Mouse (Mus musculus) kidney, adult 2 months (tissue): ENCODE data around the gene Chid1. TPM values are rescaled to one million over a fixed set of nuclear protein-coding genes. Genes with fewer than 3 reads are reported as not detected.
A peak's percentile ranks its signal among the peaks of the same experiment; 100 is the strongest.

Experiments used
- DNase-seq: peaks from one replicate; pipeline ENCODE4 v3.0.0; 2021
- H3K27ac ChIP-seq: fragments of 200-500 bp; 2 replicates; pipeline ENCODE4 v1.5.1; 2012; ENCODE audit warnings: low read depth, low read length, control low read depth, inconsistent platforms; ENCODE audit not compliant: insufficient read depth
- H3K27me3 ChIP-seq: fragments of 200-500 bp; replicated peaks from 2 replicates; pipeline ENCODE4 v1.6.1; 2012; ENCODE audit warnings: mild to moderate bottlenecking, moderate library complexity, low read length, inconsistent platforms; ENCODE audit not compliant: control insufficient read depth, insufficient read depth
- H3K36me3 ChIP-seq: fragments of 200-500 bp; 2 replicates; pipeline ENCODE4 v1.6.1; 2012; ENCODE audit warnings: mild to moderate bottlenecking, moderate library complexity, low read length, inconsistent platforms; ENCODE audit not compliant: control insufficient read depth, insufficient read depth
- H3K4me1 ChIP-seq: fragments of 200-500 bp; 2 replicates; pipeline ENCODE4 v1.6.1; 2011; ENCODE audit warnings: low read length; ENCODE audit not compliant: control insufficient read depth, insufficient read depth
- H3K4me3 ChIP-seq: fragments of 200-500 bp; 2 replicates; pipeline ENCODE4 v1.5.1; 2011; ENCODE audit warnings: mild to moderate bottlenecking, low read depth, low read length, control low read depth; ENCODE audit not compliant: insufficient read depth
- CTCF ChIP-seq: fragments of 200-500 bp; conservative IDR thresholded peaks from 2 replicates; pipeline ENCODE4 v1.5.1; 2011; ENCODE audit warnings: low read depth, mild to moderate bottlenecking, control low read depth, low read length, moderate library complexity, mixed read lengths; ENCODE audit not compliant: insufficient read depth, insufficient read length
- POLR2A ChIP-seq: fragments of 200-500 bp; IDR thresholded peaks from one replicate; pipeline ENCODE4 v1.6.1; 2011; ENCODE audit warnings: low read depth, low read length, control low read depth
- WGBS: fragments of 180-500 bp; shearing (Covaris S2); methylation state at CpG from one replicate; pipeline ENCODE4 v1.1.7; 2018; 5-methylcytosine and 5-hydroxymethylcytosine counted together
- polyA plus RNA-seq: library from polyadenylated mRNA; depleted of rRNA; stranded (reverse); fragments of >200 nt; gene quantifications from 2 replicates; pipeline ENCODE4 v1.2.3, GENCODE M21; 2012; rRNA removed

Gene Chid1
- polyA plus RNA-seq, 1 experiment = 35.6 TPM

DNA sequence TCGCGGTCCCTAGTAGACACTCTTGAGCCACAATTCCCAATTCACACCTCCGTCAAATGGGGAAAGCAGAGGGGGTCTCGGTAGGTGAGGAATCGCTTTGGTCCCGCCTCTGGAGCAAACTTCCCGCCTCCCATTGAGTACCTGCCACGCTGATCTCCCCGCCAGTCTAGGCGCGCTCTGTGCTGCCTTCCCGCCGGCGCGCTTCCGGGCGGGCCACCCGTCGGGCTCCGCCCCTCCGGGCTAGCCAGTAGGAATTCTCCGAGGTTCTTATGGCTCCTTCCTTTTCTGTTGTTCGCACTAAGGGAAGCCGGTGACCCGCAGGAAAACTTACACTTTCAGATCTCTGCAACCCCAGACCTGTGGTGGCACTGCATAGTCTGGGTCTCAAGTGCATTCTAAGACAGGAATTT lies 95.8 kb downstream of the Chid1 start, which contains the start of gene Pidd1:
Pidd1 (minus strand) TSS at position 198 of the 410 bp plus-strand sequence.
- Histone ChIP-seq H3K4me1 (peaks cover 15% of the 10 kb centered on the region), H3K36me3 (peaks cover 2% of the 10 kb centered on the region; the same call in 1 of the 2 replicates), H3K27ac (0 out of 2 replicates have a peak within 1 kb of the TSS, but pooled peaks have one; percentile 41), H3K27me3 (no peaks in the 10 kb centered on the region), H3K4me3 (peak within 1 kb of the TSS; percentile 52)
- under 1% methylated on average over 25 of the region's 25 CpGs for WGBS
- peak; percentile 80 for DNase-seq
- TF ChIP-seq POLR2A (no peak), CTCF (no peak)

Other genes with a start within 250 kb of the Chid1 start
- gene Drd4, start 247.9 kb downstream of the Chid1 start, polyA plus RNA-seq = 0.03 TPM in 1 of 2 replicates, not detected in the other
- 25.4 and 26.8 TPM in 2 replicates for gene Deaf1, start 212.2 kb downstream of the Chid1 start, polyA plus RNA-seq
- 53.7 and 61.4 TPM in 2 replicates for gene Tmem80, start 212.1 kb downstream of the Chid1 start, polyA plus RNA-seq
- gene Eps8l2, start 201.0 kb downstream of the Chid1 start, polyA plus RNA-seq = 245 and 297 TPM in 2 replicates
- gene Taldo1, start 147.7 kb downstream of the Chid1 start, polyA plus RNA-seq = 321 and 366 TPM in 2 replicates
- gene Gatd1, start 125.7 kb downstream of the Chid1 start, polyA plus RNA-seq = 51.7 and 58.4 TPM in 2 replicates
- gene Cend1, start 110.4 kb downstream of the Chid1 start, polyA plus RNA-seq = 0.98 and 1.3 TPM in 2 replicates
- 45.5 and 51.0 TPM in 2 replicates for gene Slc25a22, start 102.0 kb downstream of the Chid1 start, polyA plus RNA-seq
- 4.5 and 5.2 TPM in 2 replicates for gene Pidd1, start 95.8 kb downstream of the Chid1 start, polyA plus RNA-seq
- gene Rplp2, start 92.5 kb downstream of the Chid1 start, polyA plus RNA-seq = 423 and 734 TPM in 2 replicates
- gene Pnpla2, start 84.7 kb downstream of the Chid1 start, polyA plus RNA-seq = 350 and 353 TPM in 2 replicates
- gene Cracr2b, start 78.8 kb downstream of the Chid1 start, polyA plus RNA-seq = 15.3 and 22.2 TPM in 2 replicates
- gene Cd151, start 72.5 kb downstream of the Chid1 start, polyA plus RNA-seq = 274 and 343 TPM in 2 replicates
- gene Polr2l, start 64.7 kb downstream of the Chid1 start, polyA plus RNA-seq = 67.3 and 70.9 TPM in 2 replicates
- gene Tspan4, start 64.6 kb downstream of the Chid1 start, polyA plus RNA-seq = 143 and 162 TPM in 2 replicates
- gene Ap2a2, start 22.3 kb upstream of the Chid1 start, polyA plus RNA-seq = 94.8 and 95.4 TPM in 2 replicates
- gene Muc6, start 115.5 kb upstream of the Chid1 start, polyA plus RNA-seq = 0.01 and 0.02 TPM in 2 replicates
- gene Muc2, start 150.5 kb upstream of the Chid1 start, polyA plus RNA-seq = 0.24 and 0.39 TPM in 2 replicates
- 0.02 TPM in 1 of 2 replicates, not detected in the other for gene Muc5ac, start 249.1 kb upstream of the Chid1 start, polyA plus RNA-seq